Mouse (Mus musculus) mammary gland, adult 2 months (tissue): ENCODE measurements around the gene Mrgprb2. TPM values are rescaled to one million over a fixed set of nuclear protein-coding genes. Genes with fewer than 3 reads are reported as not detected.

ENCODE experiments used
- polyA plus RNA-seq: library from polyadenylated mRNA; depleted of rRNA; stranded (reverse); fragments of >200 nt; gene quantifications from 2 replicates; pipeline ENCODE4 v1.2.3, GENCODE M21; 2012; ENCODE audit warnings: low replicate concordance; rRNA removed

Gene Mrgprb2
- polyA plus RNA-seq, result 0.55 and 1.8 TPM in 2 replicates

GRCm38 (mm10) chr7:48557986-48558385, at the start of gene Mrgprb2:
Gene Mrgprb2 (minus strand): TSS chr7:48558086.

Other genes with a start within 250 kb of the Mrgprb2 start
- gene Mrgprb8, start 169.6 kb downstream of the Mrgprb2 start, polyA plus RNA-seq, result not detected in 2 replicates
- gene Mrgprb1, start 101.7 kb downstream of the Mrgprb2 start, polyA plus RNA-seq, result 0.76 and 2.7 TPM in 2 replicates
- 0.08 and 0.47 TPM in 2 replicates for gene Mrgprx2, start 58.8 kb downstream of the Mrgprb2 start, polyA plus RNA-seq
- 0.43 TPM in 1 of 2 replicates, not detected in the other for gene Mrgprb3, start 85.7 kb upstream of the Mrgprb2 start, polyA plus RNA-seq
- 4.7 and 12.8 TPM in 2 replicates for gene Zdhhc13, start 230.9 kb upstream of the Mrgprb2 start, polyA plus RNA-seq